In the genomic region with DNA sequence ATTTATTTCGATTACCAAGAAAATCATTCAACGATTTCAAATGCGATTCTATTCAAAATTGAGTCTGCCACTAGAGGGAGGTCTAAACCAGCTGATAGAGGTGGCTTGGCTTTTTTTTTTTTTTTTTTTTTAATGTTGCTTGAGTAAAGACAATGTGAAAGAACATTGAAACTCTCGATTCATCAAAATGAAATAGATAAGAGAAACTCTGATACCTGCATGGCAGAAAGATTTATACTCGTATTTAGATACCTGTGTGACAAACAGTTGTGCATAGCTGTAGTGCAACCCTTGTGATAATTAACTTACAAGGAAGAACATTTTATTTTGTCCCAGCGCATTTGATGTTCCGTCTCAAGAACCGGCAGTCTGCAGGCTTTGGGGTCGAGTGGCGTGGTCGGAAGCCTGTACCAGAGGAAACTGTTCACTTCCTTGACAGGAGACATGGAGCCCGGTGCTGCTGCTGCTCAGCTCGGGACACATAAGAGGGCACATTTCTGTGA, we compare ENCODE assay signal across 8 mouse cellular contexts.
DNase-seq lines count a peak whose midpoint lies in the region; ATAC-seq lines count a peak whose summit lies in the region.

No protein-coding gene starts in this region.

- no peak overlapping the region for H3K27ac ChIP-seq in forebrain, embryonic 10.5 days
- H3K27ac ChIP-seq in intestine, embryonic 16.5 days (ENCODE audit: low read length): no peak overlapping the region
- H3K27ac ChIP-seq in midbrain, embryonic 12.5 days (replicated peaks): no peak overlapping the region

- H3K9me3 ChIP-seq in forebrain, embryonic 10.5 days: no peaks in the 10 kb centered on the region
- no peaks in the 10 kb centered on the region for H3K9me3 ChIP-seq in intestine, embryonic 16.5 days (ENCODE audit: control insufficient read depth, low read length)
- H3K9me3 ChIP-seq in midbrain, embryonic 12.5 days: no peaks in the 10 kb centered on the region

- H3K4me2 ChIP-seq in intestine, embryonic 16.5 days (ENCODE audit: low read depth, low read length): peak overlapping the region; percentile 54
- peak overlapping the region; percentile 42 for H3K4me2 ChIP-seq in midbrain, embryonic 12.5 days (replicated peaks)

- H3K4me3 ChIP-seq in forebrain, embryonic 10.5 days: peak overlapping the region; percentile 5; the same call in 1 of the 2 replicates
- peak overlapping the region; percentile 34 for H3K4me3 ChIP-seq in intestine, embryonic 16.5 days (ENCODE audit: low read length)
- H3K4me3 ChIP-seq in midbrain, embryonic 12.5 days: peak overlapping the region; percentile 18; the same call in 1 of the 2 replicates

- WGBS in forebrain, embryonic 10.5 days: 54% methylated on average over 13 of the region's 13 CpGs
- 30% methylated on average over 13 of the region's 13 CpGs for WGBS in intestine, embryonic 16.5 days
- 41% methylated on average over 13 of the region's 13 CpGs for WGBS in midbrain, embryonic 12.5 days

- ATAC-seq in intestine, embryonic 16.5 days: 0 out of 2 replicates have a peak, but pooled peaks have one; percentile 40
- ATAC-seq in midbrain, embryonic 12.5 days (ENCODE audit: low FRiP score, low read depth): peak; percentile 19; the same call in 1 of the 2 replicates

- peaks cover 7% of the 10 kb centered on the region for H3K4me1 ChIP-seq in forebrain, embryonic 10.5 days
- H3K4me1 ChIP-seq in intestine, embryonic 16.5 days (ENCODE audit: control insufficient read depth, insufficient read depth, low read length): no peaks in the 10 kb centered on the region
- H3K4me1 ChIP-seq in midbrain, embryonic 12.5 days: peaks cover 6% of the 10 kb centered on the region

- H3K27me3 ChIP-seq in forebrain, embryonic 10.5 days (ENCODE audit: poor library complexity, severe bottlenecking): no peaks in the 10 kb centered on the region
- no peaks in the 10 kb centered on the region for H3K27me3 ChIP-seq in intestine, embryonic 16.5 days (replicated peaks; ENCODE audit: control insufficient read depth, insufficient read depth, low read length)
- no peaks in the 10 kb centered on the region for H3K27me3 ChIP-seq in midbrain, embryonic 12.5 days

- H3K36me3 ChIP-seq in forebrain, embryonic 10.5 days (replicated peaks): no peaks in the 10 kb centered on the region
- H3K36me3 ChIP-seq in intestine, embryonic 16.5 days (ENCODE audit: control insufficient read depth, insufficient read depth, low read length): no peaks in the 10 kb centered on the region
- no peaks in the 10 kb centered on the region for H3K36me3 ChIP-seq in midbrain, embryonic 12.5 days

- DNase-seq in cerebellum, adult 8-10 months: peak; percentile 15
- DNase-seq in cerebellum, adult 11-12 months: no peak
- peak; percentile 39 for DNase-seq in ES-CJ7 (ENCODE audit: low read depth, low spot score)
- no peak for DNase-seq in forebrain, embryonic 10.5 days (ENCODE audit: extremely low spot score, low spot score)
- no peak for DNase-seq in layer of hippocampus, adult 8-10 months (ENCODE audit: low spot score in 2 of 2)
- no peak for DNase-seq in urinary bladder, postnatal 14 days (ENCODE audit: low spot score)

- H3K9ac ChIP-seq in intestine, embryonic 16.5 days (ENCODE audit: low read depth, low read length): peak overlapping the region; percentile 55; the same call in 1 of the 2 replicates
- H3K9ac ChIP-seq in midbrain, embryonic 12.5 days (replicated peaks): no peak overlapping the region

Comparison
In these comparisons a context has a peak if more than half of its experiments do, and no peak if none do; other contexts are left out.
1. DNase-seq: peak in cerebellum, adult 8-10 months (single experiment) and ES-CJ7 (single experiment); none in cerebellum, adult 11-12 months (single experiment), forebrain, embryonic 10.5 days (single experiment), layer of hippocampus, adult 8-10 months (0 of 2) and urinary bladder, postnatal 14 days (single experiment).
2. Peak in every context shown above with its lines, with median percentiles within 50 percentile points of each other: H3K4me3 ChIP-seq.